Mouse (Mus musculus) mature B cell (primary cell): Measurements from ENCODE around the gene Olfr1029.
"Not testable (repeated sequence)": the region's sequence is repeated elsewhere in the genome, so short reads cannot be mapped to it uniquely, and the experiment has no call there.

Experiments used
- in situ Hi-C: fragments of 300-500 bp; cut with MboI; formaldehyde crosslinking; loops from 2 replicates; pipeline ENCODE4 v1.14.3; 2019

Gene Olfr1029

DNA sequence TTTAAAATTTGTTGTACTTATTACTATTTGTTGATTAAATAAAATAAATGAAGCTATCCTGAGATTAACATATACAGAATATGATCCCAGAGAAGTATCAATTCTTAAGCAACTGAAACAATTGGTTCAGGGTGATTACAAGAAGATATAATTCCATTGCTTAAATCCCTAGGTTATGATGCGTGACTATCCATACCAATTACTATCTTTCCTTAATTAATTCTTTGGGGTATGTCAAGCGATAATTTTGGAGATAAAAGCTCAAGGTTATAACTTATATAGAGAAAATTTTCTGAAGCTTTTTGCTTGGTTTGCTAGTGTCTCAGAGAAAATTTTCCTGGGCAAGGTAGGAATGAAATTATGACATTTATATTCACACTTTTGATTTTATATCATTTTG lies at the start of gene Olfr1029:
Gene Olfr1029, plus strand, starts transcription at position 301 of the 400 bp plus-strand sequence.
- in situ Hi-C loops: no loop called here

DNA sequence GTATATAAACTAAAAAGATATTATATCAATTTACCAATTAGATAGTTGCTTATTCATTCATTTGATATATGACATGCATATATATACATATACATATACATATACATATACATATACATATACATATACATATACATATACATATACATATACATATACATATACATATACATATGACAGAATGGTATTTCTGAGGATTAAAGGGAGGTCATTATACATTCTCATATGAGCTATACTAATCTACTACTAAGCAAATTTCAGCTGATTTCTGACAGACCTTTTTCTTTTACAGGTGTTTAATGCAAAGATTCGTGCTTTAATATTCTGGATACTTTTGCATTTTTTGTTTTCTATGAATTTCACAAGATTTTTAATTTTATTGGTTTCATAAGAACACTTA lies 23.6 kb upstream of the Olfr1029 start, which contains the start of gene Olfr1028:
Gene Olfr1028, plus strand, starts transcription at position 301 of the 400 bp plus-strand sequence.
- in situ Hi-C loops: no loop called here

DNA sequence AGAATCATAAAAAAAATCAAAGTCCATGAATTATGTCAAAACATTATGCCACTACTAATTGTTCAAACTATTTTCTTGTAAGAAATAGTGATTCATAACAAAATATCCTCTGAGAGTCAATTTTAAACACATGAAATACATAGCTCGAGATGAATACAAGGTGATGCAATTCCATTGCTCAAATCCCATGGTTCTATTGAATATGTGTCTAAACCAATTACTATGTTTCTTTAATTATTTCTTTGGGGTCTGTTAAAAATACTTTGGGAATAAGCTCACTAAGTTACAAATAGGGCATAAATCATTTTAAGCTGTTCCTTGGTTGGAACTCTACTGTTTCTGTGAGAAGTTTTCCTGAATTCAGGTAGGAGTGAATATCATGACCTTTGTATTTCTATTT lies 5.3 kb downstream of the Olfr1029 start, which contains the start of gene Olfr1030:
Gene Olfr1030, plus strand, starts transcription at position 301 of the 400 bp plus-strand sequence.
- in situ Hi-C loops: no loop called here

DNA sequence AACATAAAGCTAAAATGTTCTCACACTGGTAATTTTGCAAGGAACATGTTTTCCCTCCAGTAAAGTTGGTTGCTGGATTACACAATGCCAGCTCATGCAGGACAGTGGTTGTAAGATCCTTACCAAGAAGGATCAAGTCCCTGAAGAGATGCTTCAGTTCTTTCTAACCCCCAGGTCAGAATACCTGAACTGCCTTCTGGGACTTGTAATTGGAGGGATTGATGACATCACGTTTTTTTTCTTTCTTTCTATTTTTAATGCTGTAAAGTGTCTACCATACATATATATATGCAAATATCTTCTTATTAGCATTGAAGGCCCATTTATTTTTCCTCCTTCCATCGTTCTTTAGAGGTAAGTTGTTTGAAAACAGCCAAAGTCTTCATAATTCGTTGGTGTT lies 16.3 kb downstream of the Olfr1029 start, which contains the start of gene Olfr1031:
Gene Olfr1031, plus strand, starts transcription at position 301 of the 400 bp plus-strand sequence.
- in situ Hi-C loops: no loop called here

DNA sequence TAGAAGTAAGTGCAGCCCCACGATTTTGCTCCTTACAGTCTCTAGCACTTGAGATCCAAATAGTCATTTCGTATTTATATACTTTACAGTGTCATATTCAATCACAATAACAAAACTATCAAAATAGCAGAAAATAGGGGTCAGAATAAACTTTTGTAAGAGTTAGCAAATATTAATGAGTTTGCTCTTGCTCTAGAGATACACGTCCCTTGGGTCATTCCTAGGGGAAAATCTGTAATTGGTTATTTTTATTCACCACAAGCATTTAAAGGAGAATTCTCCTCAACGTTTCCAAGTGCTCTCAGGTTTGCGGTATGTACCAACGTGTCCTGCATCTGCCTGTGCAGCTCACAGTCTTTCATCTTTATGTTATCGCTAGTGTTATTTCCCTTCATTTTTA lies 31.5 kb downstream of the Olfr1029 start, which contains the start of gene Olfr1032:
Gene Olfr1032, plus strand, starts transcription at position 301 of the 400 bp plus-strand sequence.
- in situ Hi-C loops: no loop called here

DNA sequence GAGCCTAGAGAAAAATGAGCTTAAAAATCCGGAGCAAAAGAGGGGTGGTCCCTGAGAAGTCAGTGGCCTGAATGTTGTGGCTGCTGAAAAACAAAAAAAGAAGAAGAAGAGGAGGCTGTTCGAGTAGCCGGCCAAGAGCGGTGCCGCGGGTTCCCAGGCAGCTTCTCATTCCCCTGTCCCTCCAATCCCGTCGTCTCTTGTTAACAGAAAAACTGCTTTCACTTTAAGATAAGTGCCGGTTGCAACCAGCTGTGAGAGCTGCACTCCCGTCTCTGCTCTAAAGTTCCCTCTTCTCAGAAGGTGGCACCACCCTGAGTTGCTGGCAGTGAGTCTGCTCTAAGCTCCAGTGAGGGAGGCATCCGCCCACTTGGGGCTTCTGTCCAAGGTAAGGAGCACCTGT lies 46.7 kb downstream of the Olfr1029 start, which contains the start of gene Olfr1033:
Gene Olfr1033, plus strand, starts transcription at position 228 of the 400 bp plus-strand sequence.
- in situ Hi-C loops: not testable (repeated sequence)

DNA sequence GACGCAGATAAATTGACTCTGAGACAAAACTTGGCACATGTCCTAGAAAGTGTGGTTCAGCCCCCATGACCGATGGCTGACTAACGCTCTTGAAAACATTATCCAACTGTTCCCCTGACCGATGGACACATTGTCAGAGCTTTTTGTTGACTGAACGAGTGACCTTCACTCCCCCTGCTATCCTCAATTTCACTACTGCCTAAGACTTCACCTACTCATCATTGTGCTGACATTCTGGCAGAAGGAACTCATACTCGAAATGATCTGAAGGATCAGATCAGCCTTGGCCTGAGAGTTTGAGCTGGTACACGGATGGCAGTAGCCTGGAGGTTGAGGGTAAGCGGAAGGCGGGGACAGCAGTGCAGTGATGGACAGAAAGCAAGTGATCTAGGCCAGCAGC lies 47.8 kb downstream of the Olfr1029 start:
- in situ Hi-C loops: not testable (repeated sequence)
